Mouse (Mus musculus): ENCODE results near the gene Cct7.

The Cct7 gene

DNA sequence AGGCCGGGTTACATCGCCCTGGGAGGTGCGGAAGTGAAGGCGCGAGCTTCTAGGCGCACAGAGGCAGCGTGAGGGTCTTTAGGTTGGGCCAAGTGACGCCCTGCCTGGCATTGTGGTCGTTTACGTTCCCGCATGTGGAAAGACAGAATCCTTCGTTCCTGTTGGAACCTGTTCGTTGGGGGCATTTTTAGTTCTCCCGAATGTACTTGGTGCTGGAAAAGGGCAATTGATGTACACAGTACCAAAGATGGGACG is 1.0 kb downstream of the Cct7 start:
- DNase-seq (ENCODE audit: low read depth, low spot score), result peak; percentile 46

DNA sequence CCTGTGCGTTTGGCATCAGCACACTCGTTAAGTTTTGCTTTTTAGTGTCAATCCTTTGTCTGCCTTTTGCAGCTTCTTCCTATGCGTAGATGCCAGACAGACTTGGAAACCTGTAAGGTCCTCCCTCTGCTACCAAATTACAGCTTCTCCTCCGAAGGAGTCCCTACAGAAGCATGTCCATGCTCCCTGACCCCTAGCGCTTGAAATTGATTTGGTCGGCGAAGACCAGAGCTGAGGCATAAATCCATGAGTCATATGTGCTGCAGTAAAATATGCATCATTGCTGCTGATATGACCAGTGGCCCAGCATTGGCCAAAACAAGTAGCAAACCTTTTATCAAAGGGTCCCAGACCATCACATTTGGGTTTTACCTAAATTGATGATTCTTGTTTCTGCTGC is 1.5 kb downstream of the Cct7 start:
- DNase-seq (ENCODE audit: low read depth, low spot score), result no peak

DNA sequence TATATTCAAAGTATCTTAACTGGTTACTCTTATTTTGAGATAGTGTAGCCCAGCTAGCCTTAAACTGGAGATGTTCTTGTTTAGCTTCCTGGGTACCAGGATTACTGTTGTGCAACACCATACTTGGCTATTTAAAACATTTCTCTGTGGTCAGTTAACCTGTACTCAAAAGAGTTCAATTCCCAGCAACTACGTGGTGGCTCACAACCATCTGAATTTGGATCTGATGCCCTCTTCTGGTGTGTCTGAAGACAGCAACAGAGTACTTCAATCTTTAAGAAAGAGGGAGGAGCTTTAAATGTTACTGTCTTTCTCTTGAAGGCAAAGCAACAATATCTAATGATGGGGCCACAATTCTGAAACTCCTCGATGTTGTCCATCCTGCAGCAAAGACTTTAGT is 8.3 kb downstream of the Cct7 start:
- DNase-seq (ENCODE audit: low read depth, low spot score), result no peak

DNA sequence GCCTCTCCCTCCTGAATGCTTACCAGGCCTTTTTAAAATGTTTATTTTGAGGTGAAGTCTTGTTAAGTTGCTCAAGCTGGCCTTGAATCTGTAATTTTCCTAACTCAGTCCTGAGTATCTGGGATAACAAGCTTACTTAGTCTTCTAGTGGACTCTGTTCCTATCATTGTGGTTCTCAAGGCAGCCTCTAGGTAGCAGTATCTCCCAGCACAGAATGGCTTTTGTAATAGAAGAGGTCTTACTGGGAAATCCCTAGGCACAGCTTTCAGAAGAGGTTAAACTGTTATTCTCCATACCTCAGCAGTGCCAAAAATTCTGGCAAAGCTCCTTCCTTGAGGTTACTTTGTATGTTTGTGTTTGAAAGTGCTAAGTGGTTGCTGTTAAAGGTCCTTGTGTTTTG is 14.1 kb downstream of the Cct7 start:
- DNase-seq (ENCODE audit: low read depth, low spot score), result peak; percentile 54

DNA sequence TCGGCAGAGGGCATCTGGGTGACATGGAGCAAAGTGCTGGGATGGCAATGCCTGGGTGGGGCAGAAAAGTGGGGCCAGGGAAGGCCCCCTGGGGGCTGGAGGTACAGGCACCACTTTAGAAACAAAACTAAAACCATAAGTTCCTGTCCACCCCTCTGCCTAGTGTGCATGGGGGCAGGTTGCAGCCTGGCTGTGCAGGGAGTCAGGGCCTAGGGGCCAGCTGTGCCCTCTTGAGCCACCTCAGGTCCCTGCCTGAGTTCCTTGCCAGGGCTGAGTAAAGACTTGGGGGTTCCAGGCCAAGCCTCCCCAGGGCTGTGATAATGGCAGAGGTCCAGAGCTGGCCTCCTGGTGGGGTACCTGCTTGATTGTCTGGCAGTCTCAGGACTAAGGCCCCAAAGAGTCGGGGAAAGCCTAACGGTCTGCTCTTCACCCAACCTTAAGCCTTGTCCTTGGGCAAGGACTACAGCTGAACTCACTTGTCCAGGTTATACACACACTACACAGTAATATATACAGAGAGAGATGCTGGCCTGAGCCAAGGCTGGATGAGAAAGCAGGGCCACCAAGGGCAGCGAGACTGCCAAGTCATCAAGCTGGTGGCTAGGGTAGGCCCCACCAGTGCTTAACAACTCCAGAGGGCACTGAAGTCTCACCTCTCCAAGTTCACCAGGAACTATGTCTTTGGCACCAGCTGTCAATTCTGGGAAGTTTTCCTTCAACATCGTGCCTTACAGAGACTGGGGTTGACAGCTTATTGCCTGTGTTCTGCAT is 18.5 kb downstream of the Cct7 start:
- no peak for DNase-seq (ENCODE audit: low read depth, low spot score)

DNA sequence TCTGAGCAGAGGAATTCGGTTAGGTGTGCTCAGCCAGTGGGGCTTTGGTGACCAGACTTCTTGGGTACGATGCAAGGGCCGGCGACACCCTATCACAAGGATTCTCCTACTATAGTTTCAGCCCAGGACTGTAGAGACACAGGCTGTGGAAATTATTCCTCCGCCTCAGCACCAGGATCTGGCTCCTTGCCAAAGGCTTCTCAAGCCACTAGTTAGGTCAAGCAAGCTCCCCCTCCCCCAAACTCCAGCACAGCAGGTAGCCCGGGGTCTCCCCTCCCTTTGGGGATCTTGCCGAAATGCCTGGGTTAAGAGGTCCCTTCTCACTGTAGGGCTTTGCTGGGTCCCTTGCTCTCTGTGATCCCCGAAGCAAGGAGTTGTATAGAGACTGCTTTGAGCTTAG is 20.6 kb downstream of the Cct7 start:
- DNase-seq (ENCODE audit: low read depth, low spot score), result no peak

DNA sequence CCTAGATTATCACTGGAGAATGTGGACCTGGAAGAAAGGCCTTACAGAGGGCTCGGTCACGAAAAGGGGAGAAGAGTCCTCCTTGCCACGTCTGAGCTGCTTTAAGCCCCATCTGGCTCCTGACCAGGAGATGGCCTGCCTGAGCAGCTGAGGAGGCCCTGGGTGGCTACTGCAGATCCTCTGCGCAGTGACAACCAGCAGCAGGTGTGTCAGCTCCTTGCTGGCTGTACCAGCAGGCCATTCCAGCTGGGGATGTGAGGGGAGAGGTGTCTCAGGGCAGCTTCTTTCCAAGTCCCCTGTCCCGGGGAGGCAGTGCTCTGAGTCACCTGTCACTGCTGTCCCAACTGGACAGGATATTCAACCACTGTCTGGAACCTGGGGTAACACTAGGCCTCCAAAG is 21.2 kb downstream of the Cct7 start:
- no peak for DNase-seq (ENCODE audit: low read depth, low spot score)

DNA sequence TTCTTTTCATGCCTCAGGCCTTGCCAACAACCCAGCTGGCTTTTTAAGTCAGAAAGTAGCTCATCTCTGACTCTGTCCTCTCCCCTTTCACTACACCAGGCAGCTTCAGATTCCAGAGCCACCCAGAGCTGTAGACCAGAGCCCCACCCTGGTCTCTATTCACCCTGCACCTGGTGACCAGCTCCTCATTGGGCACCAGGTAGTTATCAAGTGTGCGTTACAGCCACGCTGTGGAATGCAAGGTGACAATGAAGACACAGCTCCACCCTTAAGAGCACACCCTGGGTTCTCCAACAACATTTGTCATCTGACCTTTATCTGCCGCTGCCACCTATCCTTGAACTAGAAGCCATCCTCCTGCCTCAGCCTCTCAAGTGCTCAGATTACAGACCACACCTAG is 24.3 kb downstream of the Cct7 start:
- DNase-seq (ENCODE audit: low read depth, low spot score), result peak; percentile 61

DNA sequence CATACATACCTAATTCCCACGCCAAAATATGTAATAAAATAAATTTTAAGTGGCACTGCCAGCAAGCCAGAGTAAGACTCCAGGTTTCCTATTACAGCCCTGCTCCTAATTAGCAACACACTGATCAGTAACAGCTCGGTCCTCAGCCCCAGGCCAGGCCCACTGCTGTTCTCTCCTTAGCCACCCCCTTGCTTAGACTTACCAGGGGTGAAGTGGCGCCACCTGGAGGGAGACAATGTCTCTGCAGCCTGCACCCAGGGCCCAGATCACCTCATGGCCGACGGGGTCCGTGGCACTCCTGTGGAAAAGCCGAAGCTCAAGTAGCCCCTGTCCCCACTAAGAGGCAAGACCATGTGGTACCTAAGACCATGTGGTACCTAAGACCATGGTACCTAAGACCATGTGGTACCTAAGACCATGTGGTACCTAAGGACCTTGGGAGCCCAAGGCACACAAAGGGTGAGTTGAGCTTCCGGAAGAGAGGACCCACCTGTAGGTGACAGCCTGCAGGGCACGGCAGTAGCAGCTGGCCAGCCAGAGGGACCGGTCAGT is 26.1 kb downstream of the Cct7 start:
- peak; percentile 83 for DNase-seq (ENCODE audit: low read depth, low spot score)

DNA sequence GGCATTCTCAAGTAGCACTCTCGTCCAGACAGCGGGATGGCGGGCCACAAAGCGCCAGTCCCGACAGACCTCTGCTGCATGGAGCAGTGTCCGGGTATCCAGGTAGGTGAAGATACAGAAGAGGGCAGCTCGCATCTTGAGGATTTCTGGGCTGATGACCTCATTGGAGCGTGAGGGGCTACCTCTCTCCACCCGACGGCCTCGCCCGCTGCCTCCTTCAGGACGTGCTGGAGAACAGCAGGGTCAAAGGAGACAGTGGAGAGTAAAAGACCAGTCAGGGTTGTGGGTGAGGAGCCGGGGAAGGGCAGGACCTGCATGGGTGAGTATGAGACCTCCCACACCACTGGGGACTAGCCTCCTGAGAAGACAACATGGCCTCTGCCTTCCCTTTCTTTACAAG is 27.1 kb downstream of the Cct7 start:
- peak; percentile 58 for DNase-seq (ENCODE audit: low read depth, low spot score)

DNA sequence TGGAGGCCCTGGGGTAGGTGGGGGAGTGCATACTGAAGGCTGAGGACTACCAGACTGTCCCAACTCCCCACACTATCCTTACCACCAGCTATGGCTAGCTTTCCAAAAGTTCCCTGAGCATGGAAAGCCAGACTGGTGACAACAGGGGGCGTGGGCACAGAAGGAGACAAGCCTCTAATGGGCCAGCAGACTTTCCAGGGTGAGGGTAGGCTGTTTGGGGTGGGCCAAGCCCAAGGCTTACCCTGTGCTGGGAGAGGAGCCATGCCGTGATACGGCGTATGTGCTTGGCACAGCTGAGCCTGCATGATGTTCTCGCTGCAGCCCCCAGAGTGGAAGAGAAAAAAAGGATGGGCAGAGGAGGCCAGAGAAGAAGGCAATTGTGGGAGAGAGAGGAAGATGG is 28.7 kb downstream of the Cct7 start:
- no peak for DNase-seq (ENCODE audit: low read depth, low spot score)

DNA sequence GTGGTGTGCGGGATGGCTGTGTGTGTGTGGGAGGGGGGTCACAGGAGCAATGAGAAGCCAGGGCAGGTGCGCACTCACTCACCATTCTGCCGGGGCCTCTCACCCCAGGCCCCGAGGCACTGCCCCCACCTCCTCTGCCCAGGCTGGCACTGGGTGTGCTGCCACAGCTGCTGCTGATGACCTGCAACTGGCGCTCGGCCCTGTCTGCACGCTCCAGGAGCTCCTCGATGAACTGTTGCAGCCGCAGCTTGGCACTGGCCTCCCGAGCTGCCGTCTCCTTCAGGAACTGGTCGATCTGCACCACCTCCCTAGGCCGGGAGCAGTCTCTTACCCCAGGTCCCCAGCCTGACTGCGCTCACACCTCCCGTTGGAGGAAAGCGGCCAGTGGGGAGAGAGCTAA is 29.4 kb downstream of the Cct7 start:
- no peak for DNase-seq (ENCODE audit: low read depth, low spot score)

DNA sequence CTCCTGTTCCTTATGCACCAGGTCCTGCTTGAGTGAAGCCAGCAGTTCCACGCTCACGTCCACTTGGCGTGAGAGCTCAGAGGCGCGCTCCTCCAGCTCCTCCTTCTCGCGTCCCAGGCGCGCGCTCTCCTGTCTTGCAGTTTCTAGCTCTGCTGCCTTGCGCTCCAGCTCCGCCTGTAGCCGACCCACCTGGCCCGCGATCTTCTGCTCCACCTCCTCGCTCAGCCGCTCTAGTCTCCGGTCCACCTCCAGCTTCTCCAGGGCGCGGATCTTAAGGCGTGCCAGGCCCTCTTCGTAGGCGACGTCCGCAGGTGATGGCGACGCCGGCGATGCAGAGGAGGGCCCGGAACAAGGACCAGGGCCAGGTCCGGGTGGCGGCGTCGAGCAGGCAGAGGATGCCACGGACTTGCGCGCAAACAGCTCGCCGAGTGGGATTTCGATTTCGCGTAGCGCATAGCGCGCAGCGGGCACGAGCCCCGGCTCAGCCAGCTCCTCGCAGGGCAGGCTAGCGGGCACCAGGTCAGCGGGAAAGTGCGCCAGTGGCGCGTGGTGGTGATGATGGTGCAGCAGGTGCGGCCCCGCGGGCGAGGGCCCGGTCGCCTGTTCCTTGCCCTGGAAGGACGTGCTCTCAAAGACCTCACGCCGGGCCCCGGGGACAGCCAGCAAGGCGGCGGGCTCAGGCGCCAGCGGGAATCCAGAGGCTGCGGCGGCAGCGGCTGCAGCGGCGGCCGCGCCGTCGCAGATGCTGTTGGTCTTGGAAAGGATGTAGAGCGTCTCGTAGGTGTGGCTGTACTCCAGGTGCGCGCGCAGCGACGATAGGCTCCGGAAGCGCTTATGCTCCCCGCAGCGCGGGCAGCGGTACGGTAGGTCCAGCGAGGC is 32.8 kb downstream of the Cct7 start:
- peak; percentile 64 for DNase-seq (ENCODE audit: low read depth, low spot score)

DNA sequence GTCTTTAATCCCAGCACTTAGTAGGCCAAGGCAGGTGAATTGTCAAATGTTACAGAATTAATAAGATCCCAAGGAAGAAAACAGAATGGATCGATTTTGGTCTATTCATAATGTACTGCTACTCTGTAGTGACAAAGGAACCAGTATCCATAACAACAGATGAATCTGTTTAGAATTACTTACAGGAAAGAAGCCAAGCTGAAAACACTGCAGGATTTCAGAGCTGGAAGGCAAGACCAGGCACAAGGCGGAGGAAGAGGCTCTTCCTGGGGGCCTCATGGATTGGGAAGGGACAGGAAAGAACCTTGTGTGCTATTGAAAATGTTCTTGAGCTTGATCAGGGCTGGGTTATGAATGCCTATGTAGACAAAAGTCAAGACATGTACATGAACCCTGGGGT is 34.4 kb downstream of the Cct7 start:
- DNase-seq (ENCODE audit: low read depth, low spot score), result no peak

DNA sequence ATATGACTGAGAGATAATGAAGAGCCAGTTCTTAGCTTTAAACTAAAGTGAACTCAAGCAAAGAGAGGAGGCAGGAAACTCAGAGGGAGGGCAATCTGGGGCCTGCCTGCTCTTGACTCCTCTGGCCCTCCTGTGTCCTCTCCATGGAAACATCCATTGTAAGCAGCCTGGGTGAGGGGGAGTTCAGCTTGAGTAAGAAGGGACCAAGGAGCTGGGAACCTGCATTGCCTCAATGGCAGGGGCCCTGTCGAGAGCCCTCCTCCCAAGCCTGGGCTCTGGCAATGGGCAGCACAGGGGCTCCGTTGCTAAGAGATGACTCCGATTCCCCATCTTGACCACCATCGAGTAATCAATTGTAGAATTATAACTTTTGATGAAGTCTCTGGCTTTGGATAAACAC is 37.2 kb downstream of the Cct7 start:
- no peak for DNase-seq (ENCODE audit: low read depth, low spot score)

DNA sequence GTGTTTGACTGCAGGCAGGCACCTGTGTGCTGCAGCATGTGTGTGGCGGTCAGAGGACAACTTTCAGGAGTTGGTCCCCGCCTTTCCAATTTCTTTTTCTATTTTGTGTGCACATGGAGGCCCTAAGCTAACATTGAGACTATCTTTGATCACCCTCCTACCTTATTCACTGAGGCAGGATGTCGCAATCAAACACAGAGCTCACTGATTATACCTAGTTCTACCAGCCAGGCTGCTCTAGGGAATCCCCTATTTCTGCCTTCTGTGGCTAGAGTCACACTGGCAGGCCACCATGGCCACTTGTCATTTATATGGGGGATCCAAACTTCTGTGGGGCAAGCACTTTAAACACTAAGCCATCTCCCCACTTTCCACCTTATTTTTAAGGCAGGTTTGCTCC is 38.4 kb downstream of the Cct7 start:
- no peak for DNase-seq (ENCODE audit: low read depth, low spot score)

DNA sequence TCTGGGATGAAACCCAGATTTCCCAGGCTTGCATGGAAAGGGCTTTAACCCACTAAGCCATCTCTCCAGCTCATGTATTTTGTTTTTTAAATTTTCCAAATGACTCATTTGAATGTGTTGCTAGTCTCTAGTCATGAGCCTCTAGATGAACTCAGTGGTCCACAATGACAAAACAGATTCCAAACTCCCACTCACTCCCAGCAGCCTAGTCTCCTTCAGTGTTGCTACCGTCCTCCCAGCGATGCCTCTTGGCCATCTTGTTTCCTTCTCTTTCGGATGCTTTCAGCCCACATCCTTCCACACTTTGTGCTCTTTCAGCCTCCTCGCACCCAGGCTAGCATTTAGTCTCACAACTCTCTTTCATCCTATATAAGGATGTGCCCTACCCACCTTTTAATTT is 38.9 kb downstream of the Cct7 start:
- DNase-seq (ENCODE audit: low read depth, low spot score), result no peak

DNA sequence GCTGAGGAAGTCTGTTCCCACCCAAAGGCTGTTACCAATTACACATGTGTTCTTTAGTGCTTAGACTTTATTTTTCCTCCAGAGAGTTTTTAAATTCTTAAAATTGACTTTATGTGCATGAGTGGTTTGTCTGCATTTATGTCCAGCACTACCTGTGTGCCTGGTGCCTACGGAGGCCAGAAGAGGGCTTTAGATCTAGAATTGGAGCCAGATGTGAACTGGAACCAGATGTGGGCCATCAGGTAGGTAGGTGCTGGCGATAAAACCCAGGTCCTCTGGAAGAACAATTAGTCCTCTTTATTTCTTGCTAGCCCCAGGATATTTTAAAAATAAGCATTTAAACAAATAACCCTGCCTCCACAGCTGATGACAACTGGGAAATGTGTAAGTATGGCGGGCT is 40.3 kb downstream of the Cct7 start:
- no peak for DNase-seq (ENCODE audit: low read depth, low spot score)

DNA sequence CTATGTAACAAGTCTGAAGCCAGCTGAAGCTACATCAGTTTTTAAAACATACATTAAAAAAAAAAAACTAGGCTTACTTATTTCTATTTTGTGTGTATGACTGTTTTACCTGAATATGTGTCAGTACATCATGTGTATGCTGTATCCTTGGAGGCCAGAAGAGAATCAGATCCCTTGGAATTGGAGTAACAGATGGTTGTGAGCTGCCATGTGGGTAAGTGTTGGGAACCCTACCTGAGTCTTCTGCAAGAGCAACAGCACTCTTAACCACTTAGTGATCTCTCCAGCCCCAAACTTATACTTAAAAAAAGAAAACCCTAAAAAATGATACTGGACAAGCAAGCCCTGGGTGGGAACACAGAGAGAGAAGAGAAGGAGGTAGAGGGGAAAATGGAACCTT is 45.7 kb downstream of the Cct7 start:
- DNase-seq (ENCODE audit: low read depth, low spot score), result no peak

DNA sequence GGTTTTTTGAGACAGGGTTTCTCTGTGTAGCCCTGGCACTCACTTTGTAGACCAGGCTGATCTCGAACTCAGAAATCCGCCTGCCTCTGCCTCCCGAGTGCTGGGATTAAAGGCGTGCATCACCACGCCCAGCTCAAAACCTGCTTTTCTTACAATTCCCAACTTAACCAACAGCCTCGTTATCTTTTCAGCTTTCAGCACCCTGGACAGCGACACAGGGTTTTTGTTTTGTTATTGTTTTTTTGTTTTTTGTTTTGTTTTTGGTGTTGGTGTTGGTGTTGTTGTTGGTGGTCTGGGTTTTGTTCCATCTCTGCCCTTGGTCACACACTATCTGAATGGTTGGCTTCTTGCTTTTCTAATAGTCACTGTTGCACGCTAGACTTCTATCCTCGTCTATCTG is 46.8 kb downstream of the Cct7 start:
- DNase-seq (ENCODE audit: low read depth, low spot score), result no peak

DNA sequence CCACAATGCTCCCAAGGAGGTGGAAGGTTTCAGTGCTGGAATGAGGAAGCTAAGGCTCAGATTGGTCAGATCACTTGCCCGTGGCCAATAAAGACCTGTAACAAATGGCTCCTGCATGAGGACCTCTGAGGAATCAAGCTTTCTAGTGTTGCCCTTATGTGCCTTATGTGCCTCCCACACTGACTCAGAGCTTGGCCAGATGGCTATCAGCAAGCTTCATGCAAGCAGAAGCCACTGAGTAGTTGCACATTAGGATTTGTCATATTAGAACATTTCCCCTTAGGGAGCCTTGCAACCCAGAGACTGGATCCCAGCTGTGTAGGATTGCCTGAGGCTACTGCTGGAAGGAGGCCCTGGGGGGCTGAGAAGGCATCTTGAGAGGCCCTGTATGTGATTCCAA is 49.1 kb downstream of the Cct7 start:
- no peak for DNase-seq (ENCODE audit: low read depth, low spot score)

DNA sequence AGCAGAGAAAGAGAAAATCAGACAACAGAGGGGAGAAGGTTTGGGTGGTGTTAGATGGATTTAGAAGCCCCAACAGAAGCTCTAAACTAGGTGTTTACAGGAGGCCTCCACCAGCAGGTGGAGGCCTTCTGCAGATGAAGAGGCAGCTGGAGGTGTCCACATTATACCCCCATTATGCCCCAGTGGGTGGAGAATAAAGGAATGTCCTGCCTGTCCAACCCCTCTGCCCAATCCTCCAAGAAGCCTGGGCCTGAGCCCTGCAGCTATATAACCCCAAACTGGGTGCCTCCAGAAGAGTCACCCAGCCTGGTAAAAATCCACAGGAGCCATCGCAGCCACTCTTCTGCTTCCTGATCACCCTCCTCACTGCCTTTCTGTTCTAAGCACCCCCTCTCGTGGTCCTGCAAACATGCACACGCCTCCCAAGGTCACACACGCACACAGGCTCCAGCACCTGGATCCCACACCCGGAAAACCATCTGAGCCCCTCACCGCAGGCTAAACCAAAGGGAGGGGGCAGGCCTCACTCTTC is 50.3 kb downstream of the Cct7 start:
- DNase-seq (ENCODE audit: low read depth, low spot score), result peak; percentile 29
